Mouse (Mus musculus) cerebellum, postnatal 10 days (tissue): ENCODE results near the gene Msi1.

Source experiments
- DNase-seq, 2 experiments: peaks; one replicate each; pipeline ENCODE4 v3.0.0; 2021; ENCODE audit warnings: mixed read lengths in 2 of 2

Gene Msi1

GRCm38 (mm10) chr5:115429359-115430186 lies at the start of gene Msi1:
TSS of gene Msi1 (plus strand) at chr5:115429599.
- peak; percentile 69 to 82 for DNase-seq

GRCm38 (mm10) chr5:115391935-115392334 lies 37.5 kb upstream of the Msi1 start:
- DNase-seq: no peak

GRCm38 (mm10) chr5:115392969-115393368 lies 36.4 kb upstream of the Msi1 start:
- DNase-seq: no peak

GRCm38 (mm10) chr5:115394223-115394622 lies 35.2 kb upstream of the Msi1 start:
- no peak for DNase-seq

- no peak for DNase-seq
Measured at GRCm38 (mm10) chr5:115394836-115395235, 34.6 kb upstream of the Msi1 start.

- DNase-seq: no peak
Measured at GRCm38 (mm10) chr5:115396654-115397053, 32.7 kb upstream of the Msi1 start.

GRCm38 (mm10) chr5:115397839-115398780 lies 31.3 kb upstream of the Msi1 start:
- peak; percentile 74 to 76 for DNase-seq

GRCm38 (mm10) chr5:115402063-115402462 lies 27.3 kb upstream of the Msi1 start:
- no peak for DNase-seq

GRCm38 (mm10) chr5:115403436-115404140 lies 25.8 kb upstream of the Msi1 start:
- DNase-seq: no peak

GRCm38 (mm10) chr5:115404241-115404794 lies 25.1 kb upstream of the Msi1 start:
- peak; percentile 38 to 42 for DNase-seq

- DNase-seq: no peak
Measured at GRCm38 (mm10) chr5:115405205-115405604, 24.2 kb upstream of the Msi1 start.

- peak; percentile 41 to 46 for DNase-seq
Measured at GRCm38 (mm10) chr5:115408110-115408509, 21.3 kb upstream of the Msi1 start.

- DNase-seq: peak; percentile 76 to 82
Measured at GRCm38 (mm10) chr5:115415111-115416085, 14.0 kb upstream of the Msi1 start.

- no peak for DNase-seq
Measured at GRCm38 (mm10) chr5:115428831-115429358, 504 bp upstream of the Msi1 start.

GRCm38 (mm10) chr5:115430187-115430960 lies 975 bp downstream of the Msi1 start:
- peak; percentile 60 to 61 for DNase-seq

- peak; percentile 81 to 84 for DNase-seq
Measured at GRCm38 (mm10) chr5:115431061-115431897, 1.9 kb downstream of the Msi1 start.

- DNase-seq: no peak
Measured at GRCm38 (mm10) chr5:115431898-115432259, 2.5 kb downstream of the Msi1 start.

GRCm38 (mm10) chr5:115432395-115432794 lies 3.0 kb downstream of the Msi1 start:
- peak; percentile 59 for DNase-seq

GRCm38 (mm10) chr5:115433191-115433590 lies 3.8 kb downstream of the Msi1 start:
- DNase-seq: no peak
